Mouse (Mus musculus): ENCODE measurements around the gene Bcl7b. TPM values are rescaled to one million over a fixed set of nuclear protein-coding genes. Genes with fewer than 3 reads are reported as not detected.

Bcl7b gene
- polyA plus RNA-seq, 1 experiment from 2014 or later = 40.4 TPM

- Histone ChIP-seq H3K4me3 (ENCODE audit: low read depth, low read length) (no peak overlapping the region), H3K4me1 (ENCODE audit: control insufficient read depth, insufficient read depth, low read length) (no peaks in the 10 kb centered on the region), H3K36me3 (ENCODE audit: control insufficient read depth, insufficient read depth, low read length) (peaks cover 48% of the 10 kb centered on the region), H3K9ac (ENCODE audit: low read depth, low read length) (no peak overlapping the region), H3K9me3 (replicated peaks; ENCODE audit: control insufficient read depth, low read length, poor library complexity, severe bottlenecking) (no peaks in the 10 kb centered on the region), H3K27me3 (ENCODE audit: control insufficient read depth, insufficient read depth, low read depth, low read length) (no peaks in the 10 kb centered on the region), H3K4me2 (ENCODE audit: low read length) (no peak overlapping the region), H3K27ac (ENCODE audit: low read length) (no peak overlapping the region)
- WGBS = 86% methylated on average over 3 of the region's 3 CpGs
- ATAC-seq = no peak
Observed at GRCm38 (mm10) chr5:135178523-135178922, 10.4 kb downstream of the Bcl7b start.

GRCm38 (mm10) chr5:135178996-135179395 is 10.9 kb downstream of the Bcl7b start:
- H3K9ac ChIP-seq (ENCODE audit: low read depth, low read length) = no peak overlapping the region
- no peak overlapping the region for H3K4me2 ChIP-seq (ENCODE audit: low read length)
- H3K36me3 ChIP-seq (ENCODE audit: control insufficient read depth, insufficient read depth, low read length) = peaks cover 44% of the 10 kb centered on the region
- H3K27ac ChIP-seq (ENCODE audit: low read length) = no peak overlapping the region
- 91% methylated on average over 4 of the region's 4 CpGs for WGBS
- no peaks in the 10 kb centered on the region for H3K9me3 ChIP-seq (replicated peaks; ENCODE audit: control insufficient read depth, low read length, poor library complexity, severe bottlenecking)
- H3K4me3 ChIP-seq (ENCODE audit: low read depth, low read length) = no peak overlapping the region
- H3K4me1 ChIP-seq (ENCODE audit: control insufficient read depth, insufficient read depth, low read length) = no peaks in the 10 kb centered on the region
- ATAC-seq = no peak
- no peaks in the 10 kb centered on the region for H3K27me3 ChIP-seq (ENCODE audit: control insufficient read depth, insufficient read depth, low read depth, low read length)

- 100% methylated on average over 5 of the region's 7 CpGs for WGBS
- ATAC-seq = no peak
- no peaks in the 10 kb centered on the region for H3K4me1 ChIP-seq (ENCODE audit: control insufficient read depth, insufficient read depth, low read length)
- no peaks in the 10 kb centered on the region for H3K9me3 ChIP-seq (replicated peaks; ENCODE audit: control insufficient read depth, low read length, poor library complexity, severe bottlenecking)
- H3K27ac ChIP-seq (ENCODE audit: low read length) = no peak overlapping the region
- H3K9ac ChIP-seq (ENCODE audit: low read depth, low read length) = no peak overlapping the region
- no peak overlapping the region for H3K4me3 ChIP-seq (ENCODE audit: low read depth, low read length)
- no peaks in the 10 kb centered on the region for H3K27me3 ChIP-seq (ENCODE audit: control insufficient read depth, insufficient read depth, low read depth, low read length)
- H3K36me3 ChIP-seq (ENCODE audit: control insufficient read depth, insufficient read depth, low read length) = peaks cover 44% of the 10 kb centered on the region
- H3K4me2 ChIP-seq (ENCODE audit: low read length) = no peak overlapping the region
Observed at GRCm38 (mm10) chr5:135179616-135180015, 11.5 kb downstream of the Bcl7b start.

GRCm38 (mm10) chr5:135180796-135181195 is 12.7 kb downstream of the Bcl7b start:
- Histone ChIP-seq H3K9ac (ENCODE audit: low read depth, low read length) (no peak overlapping the region), H3K4me1 (ENCODE audit: control insufficient read depth, insufficient read depth, low read length) (no peaks in the 10 kb centered on the region; the same call in 1 of the 2 replicates), H3K36me3 (ENCODE audit: control insufficient read depth, insufficient read depth, low read length) (peaks cover 41% of the 10 kb centered on the region), H3K27ac (ENCODE audit: low read length) (no peak overlapping the region), H3K9me3 (replicated peaks; ENCODE audit: control insufficient read depth, low read length, poor library complexity, severe bottlenecking) (no peaks in the 10 kb centered on the region), H3K27me3 (ENCODE audit: control insufficient read depth, insufficient read depth, low read depth, low read length) (no peaks in the 10 kb centered on the region), H3K4me2 (ENCODE audit: low read length) (no peak overlapping the region), H3K4me3 (ENCODE audit: low read depth, low read length) (no peak overlapping the region)
- no peak for ATAC-seq
- WGBS = 95% methylated on average over 14 of the region's 14 CpGs

GRCm38 (mm10) chr5:135181776-135182175 is 13.7 kb downstream of the Bcl7b start:
- no peaks in the 10 kb centered on the region for H3K27me3 ChIP-seq (ENCODE audit: control insufficient read depth, insufficient read depth, low read depth, low read length)
- 75% methylated on average over 6 of the region's 6 CpGs for WGBS
- no peak overlapping the region for H3K4me3 ChIP-seq (ENCODE audit: low read depth, low read length)
- H3K27ac ChIP-seq (ENCODE audit: low read length) = no peak overlapping the region
- no peak overlapping the region for H3K9ac ChIP-seq (ENCODE audit: low read depth, low read length)
- no peak overlapping the region for H3K4me2 ChIP-seq (ENCODE audit: low read length)
- H3K9me3 ChIP-seq (replicated peaks; ENCODE audit: control insufficient read depth, low read length, poor library complexity, severe bottlenecking) = no peaks in the 10 kb centered on the region
- peaks cover 41% of the 10 kb centered on the region for H3K36me3 ChIP-seq (ENCODE audit: control insufficient read depth, insufficient read depth, low read length)
- no peak for ATAC-seq
- peaks cover 5% of the 10 kb centered on the region; the same call in 1 of the 2 replicates for H3K4me1 ChIP-seq (ENCODE audit: control insufficient read depth, insufficient read depth, low read length)

- H3K36me3 ChIP-seq (ENCODE audit: control insufficient read depth, insufficient read depth, low read length) = peaks cover 30% of the 10 kb centered on the region
- no peak overlapping the region for H3K4me3 ChIP-seq (ENCODE audit: low read depth, low read length)
- H3K27me3 ChIP-seq (ENCODE audit: control insufficient read depth, insufficient read depth, low read depth, low read length) = no peaks in the 10 kb centered on the region
- ATAC-seq = no peak
- peaks cover 8% of the 10 kb centered on the region for H3K4me1 ChIP-seq (ENCODE audit: control insufficient read depth, insufficient read depth, low read length)
- H3K9me3 ChIP-seq (replicated peaks; ENCODE audit: control insufficient read depth, low read length, poor library complexity, severe bottlenecking) = no peaks in the 10 kb centered on the region
- 68% methylated on average over 8 of the region's 8 CpGs for WGBS
- H3K4me2 ChIP-seq (ENCODE audit: low read length) = no peak overlapping the region
- no peak overlapping the region for H3K9ac ChIP-seq (ENCODE audit: low read depth, low read length)
- no peak overlapping the region for H3K27ac ChIP-seq (ENCODE audit: low read length)
Observed at GRCm38 (mm10) chr5:135183131-135183861, 15.2 kb downstream of the Bcl7b start.

GRCm38 (mm10) chr5:135185016-135185415 is 16.9 kb downstream of the Bcl7b start:
- H3K27ac ChIP-seq (ENCODE audit: low read length) = no peak overlapping the region
- H3K4me1 ChIP-seq (ENCODE audit: control insufficient read depth, insufficient read depth, low read length) = peaks cover 25% of the 10 kb centered on the region
- H3K4me3 ChIP-seq (ENCODE audit: low read depth, low read length) = no peak overlapping the region
- H3K9me3 ChIP-seq (replicated peaks; ENCODE audit: control insufficient read depth, low read length, poor library complexity, severe bottlenecking) = no peaks in the 10 kb centered on the region
- peaks cover 20% of the 10 kb centered on the region for H3K36me3 ChIP-seq (ENCODE audit: control insufficient read depth, insufficient read depth, low read length)
- no peak for ATAC-seq
- H3K4me2 ChIP-seq (ENCODE audit: low read length) = no peak overlapping the region
- H3K27me3 ChIP-seq (ENCODE audit: control insufficient read depth, insufficient read depth, low read depth, low read length) = no peaks in the 10 kb centered on the region
- WGBS = 96% methylated on average over 3 of the region's 3 CpGs
- H3K9ac ChIP-seq (ENCODE audit: low read depth, low read length) = no peak overlapping the region

GRCm38 (mm10) chr5:135185596-135185995 is 17.5 kb downstream of the Bcl7b start:
- no peaks in the 10 kb centered on the region for H3K9me3 ChIP-seq (replicated peaks; ENCODE audit: control insufficient read depth, low read length, poor library complexity, severe bottlenecking)
- peaks cover 26% of the 10 kb centered on the region for H3K4me1 ChIP-seq (ENCODE audit: control insufficient read depth, insufficient read depth, low read length)
- ATAC-seq = no peak
- no peak overlapping the region for H3K27ac ChIP-seq (ENCODE audit: low read length)
- no peak overlapping the region for H3K4me3 ChIP-seq (ENCODE audit: low read depth, low read length)
- H3K27me3 ChIP-seq (ENCODE audit: control insufficient read depth, insufficient read depth, low read depth, low read length) = no peaks in the 10 kb centered on the region
- H3K36me3 ChIP-seq (ENCODE audit: control insufficient read depth, insufficient read depth, low read length) = peaks cover 14% of the 10 kb centered on the region
- no peak overlapping the region for H3K4me2 ChIP-seq (ENCODE audit: low read length)
- no peak overlapping the region for H3K9ac ChIP-seq (ENCODE audit: low read depth, low read length)
- 33% methylated on average over 3 of the region's 3 CpGs for WGBS

GRCm38 (mm10) chr5:135186231-135186620 is 18.1 kb downstream of the Bcl7b start:
- ATAC-seq = peak; percentile 11; the same call in 1 of the 2 replicates
- 21% methylated on average over 10 of the region's 10 CpGs for WGBS

More at GRCm38 (mm10) chr5:135186231-135186620, 18.1 kb downstream of the Bcl7b start:
- H3K4me1 ChIP-seq (ENCODE audit: control insufficient read depth, insufficient read depth, low read length) = peaks cover 26% of the 10 kb centered on the region
- H3K27ac ChIP-seq (ENCODE audit: low read length) = peak overlapping the region; percentile 95
- peak overlapping the region; percentile 76 for H3K4me3 ChIP-seq (ENCODE audit: low read depth, low read length)
- H3K9me3 ChIP-seq (replicated peaks; ENCODE audit: control insufficient read depth, low read length, poor library complexity, severe bottlenecking) = no peaks in the 10 kb centered on the region
- H3K4me2 ChIP-seq (ENCODE audit: low read length) = peak overlapping the region; percentile 76
- no peaks in the 10 kb centered on the region for H3K27me3 ChIP-seq (ENCODE audit: control insufficient read depth, insufficient read depth, low read depth, low read length)
- peak overlapping the region; percentile 84 for H3K9ac ChIP-seq (ENCODE audit: low read depth, low read length)
- peaks cover 11% of the 10 kb centered on the region for H3K36me3 ChIP-seq (ENCODE audit: control insufficient read depth, insufficient read depth, low read length)
